Mouse (Mus musculus): Measurements from ENCODE around the gene Clybl. TPM values are rescaled to one million over a fixed set of nuclear protein-coding genes. Genes with fewer than 3 reads are reported as not detected.

Gene Clybl
- polyA plus RNA-seq, 1 experiment from 2014 or later: 27.1 TPM

DNA sequence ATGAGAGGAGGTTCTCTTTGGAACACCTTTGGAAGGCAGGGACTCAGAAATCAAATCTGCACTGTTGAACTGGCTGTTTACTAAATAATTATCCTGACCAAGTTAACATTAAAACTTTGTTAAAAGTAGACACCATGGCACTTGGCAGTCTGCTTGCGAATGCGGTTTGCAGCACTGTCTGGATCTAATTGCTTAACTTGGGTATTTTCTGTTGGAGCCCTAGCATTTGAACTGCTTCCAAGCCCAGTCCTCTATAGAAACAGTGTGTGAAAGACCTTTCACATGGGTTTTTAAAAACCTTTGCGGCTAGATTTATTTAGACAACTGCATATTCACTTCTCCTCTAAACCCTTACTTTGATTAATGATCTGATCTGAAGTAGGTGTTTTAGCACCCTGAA, 242.9 kb downstream of the Clybl start:
- H3K4me3 ChIP-seq (ENCODE audit: low read depth, low read length): no peak overlapping the region
- ATAC-seq (ENCODE audit: low read depth) (no peak), DNase-seq (ENCODE audit: low spot score) (peak; percentile 60)
- H3K9me3 ChIP-seq (ENCODE audit: control insufficient read depth, low read length): no peaks in the 10 kb centered on the region
- no peak overlapping the region for H3K27ac ChIP-seq (replicated peaks; ENCODE audit: low read depth, low read length)
- no peak overlapping the region for H3K4me2 ChIP-seq (ENCODE audit: low read depth, low read length)
- 0 out of 2 replicates have a peak, but pooled peaks cover 3% of the 10 kb centered on the region for H3K4me1 ChIP-seq (ENCODE audit: control insufficient read depth, insufficient read depth, low read length)
- no peaks in the 10 kb centered on the region for H3K27me3 ChIP-seq (replicated peaks; ENCODE audit: control insufficient read depth, insufficient read depth, low read length)
- no peaks in the 10 kb centered on the region for H3K36me3 ChIP-seq (ENCODE audit: control insufficient read depth, insufficient read depth, low read length)
- no peak overlapping the region for H3K9ac ChIP-seq (ENCODE audit: low read depth, low read length)
- 50% methylated on average over 3 of the region's 3 CpGs for WGBS

DNA sequence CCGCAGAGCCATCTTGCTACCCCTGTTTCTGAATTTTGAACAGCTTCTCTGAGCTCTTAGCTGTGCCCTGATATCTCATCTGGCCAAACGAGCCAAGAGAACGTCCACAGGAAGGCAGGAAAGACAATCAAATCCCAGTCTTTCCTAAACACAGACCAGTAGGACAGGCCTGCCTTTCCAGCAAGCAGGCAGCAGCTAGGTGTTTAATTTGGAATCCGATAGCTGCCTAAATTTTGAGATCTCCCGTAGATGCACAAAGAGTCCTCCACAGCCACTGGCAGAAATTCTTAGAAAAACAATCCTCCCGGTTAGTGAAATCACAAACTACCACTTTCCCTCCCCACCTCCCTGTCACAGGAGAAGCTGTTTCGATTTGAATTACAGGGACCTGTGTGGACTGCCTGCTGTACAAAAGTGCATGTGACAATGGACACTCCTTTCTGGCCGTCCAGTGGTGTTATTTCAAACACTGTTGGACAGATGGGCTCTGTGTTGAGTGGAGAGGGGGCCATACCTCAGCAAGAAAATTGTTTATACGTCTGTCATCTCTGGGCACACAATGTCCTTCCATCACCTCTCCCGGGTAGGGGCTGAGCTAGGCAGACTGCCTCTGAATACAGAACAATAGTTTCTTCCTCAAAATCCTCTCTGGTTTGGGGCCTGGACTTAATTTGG, 245.2 kb downstream of the Clybl start:
- DNase-seq (ENCODE audit: low spot score) (no peak), ATAC-seq (ENCODE audit: low read depth) (peak; percentile 26; the same call in 1 of the 2 replicates)
- H3K27ac ChIP-seq (replicated peaks; ENCODE audit: low read depth, low read length): no peak overlapping the region
- 28% methylated on average over 10 of the region's 10 CpGs for WGBS
- H3K4me1 ChIP-seq (ENCODE audit: control insufficient read depth, insufficient read depth, low read length): 0 out of 2 replicates have a peak, but pooled peaks cover 3% of the 10 kb centered on the region
- H3K9ac ChIP-seq (ENCODE audit: low read depth, low read length): no peak overlapping the region
- H3K27me3 ChIP-seq (replicated peaks; ENCODE audit: control insufficient read depth, insufficient read depth, low read length): no peaks in the 10 kb centered on the region
- no peak overlapping the region for H3K4me2 ChIP-seq (ENCODE audit: low read depth, low read length)
- no peak overlapping the region for H3K4me3 ChIP-seq (ENCODE audit: low read depth, low read length)
- no peaks in the 10 kb centered on the region for H3K9me3 ChIP-seq (ENCODE audit: control insufficient read depth, low read length)
- no peaks in the 10 kb centered on the region for H3K36me3 ChIP-seq (ENCODE audit: control insufficient read depth, insufficient read depth, low read length)

DNA sequence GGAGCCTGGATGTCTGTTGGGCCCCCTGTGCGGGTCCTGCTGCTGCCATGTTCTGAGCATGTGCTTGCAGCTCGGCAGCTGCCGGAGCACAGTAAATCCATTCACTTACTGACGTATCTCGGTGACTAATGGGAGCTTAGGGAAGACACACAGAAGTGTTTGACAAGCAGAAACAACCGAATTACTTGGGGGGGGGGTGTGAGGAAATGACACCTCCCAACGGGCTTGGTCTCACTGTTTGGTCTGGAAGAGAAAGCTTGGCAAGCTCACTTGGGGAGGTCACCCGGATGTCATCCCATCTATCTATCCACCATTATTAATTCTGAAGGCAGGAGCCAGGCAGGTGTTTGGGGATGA, 245.7 kb downstream of the Clybl start:
- no peak overlapping the region for H3K4me2 ChIP-seq (ENCODE audit: low read depth, low read length)

GRCm38 (mm10) chr14:122427654-122428053, 246.2 kb downstream of the Clybl start:
- DNase-seq (ENCODE audit: low spot score) (no peak), ATAC-seq (ENCODE audit: low read depth) (no peak)
- 88% methylated on average over 3 of the region's 3 CpGs for WGBS

More for the DNA sequence above, 245.7 kb downstream of the Clybl start:
- no peaks in the 10 kb centered on the region for H3K27me3 ChIP-seq (replicated peaks; ENCODE audit: control insufficient read depth, insufficient read depth, low read length)
- DNase-seq (ENCODE audit: low spot score) (peak; percentile 43), ATAC-seq (ENCODE audit: low read depth) (0 out of 2 replicates have a peak, but pooled peaks have one; percentile 4)
- no peaks in the 10 kb centered on the region for H3K9me3 ChIP-seq (ENCODE audit: control insufficient read depth, low read length)
- no peaks in the 10 kb centered on the region for H3K36me3 ChIP-seq (ENCODE audit: control insufficient read depth, insufficient read depth, low read length)
- H3K4me1 ChIP-seq (ENCODE audit: control insufficient read depth, insufficient read depth, low read length): 0 out of 2 replicates have a peak, but pooled peaks cover 3% of the 10 kb centered on the region
- no peak overlapping the region for H3K4me3 ChIP-seq (ENCODE audit: low read depth, low read length)
- H3K9ac ChIP-seq (ENCODE audit: low read depth, low read length): no peak overlapping the region
- WGBS: 24% methylated on average over 8 of the region's 8 CpGs
- H3K27ac ChIP-seq (replicated peaks; ENCODE audit: low read depth, low read length): no peak overlapping the region

DNA sequence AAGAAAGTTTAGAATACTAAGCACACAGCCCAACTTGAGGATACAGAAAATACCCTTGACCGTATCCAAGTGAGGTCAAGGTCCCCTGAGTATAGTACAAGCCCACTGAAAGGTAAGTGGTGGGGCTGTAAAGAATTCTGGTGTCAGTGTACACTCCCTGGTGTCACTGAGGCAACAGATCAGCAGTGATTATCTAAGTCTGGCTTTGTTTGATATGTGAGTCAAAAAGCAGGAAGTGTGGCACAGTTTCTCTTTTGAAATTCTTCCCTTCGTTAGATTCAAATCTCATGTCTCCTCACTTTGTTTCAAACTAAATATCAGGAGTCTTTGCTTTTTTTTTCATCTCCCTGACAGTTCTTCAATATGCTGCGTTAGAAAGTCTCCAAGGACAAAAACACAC, 251.1 kb downstream of the Clybl start:
- no peaks in the 10 kb centered on the region for H3K36me3 ChIP-seq (ENCODE audit: control insufficient read depth, insufficient read depth, low read length)
- no peak for DNase-seq (ENCODE audit: low spot score)

More at GRCm38 (mm10) chr14:122427654-122428053, 246.2 kb downstream of the Clybl start:
- Histone ChIP-seq H3K4me1 (ENCODE audit: control insufficient read depth, insufficient read depth, low read length) (0 out of 2 replicates have a peak, but pooled peaks cover 3% of the 10 kb centered on the region), H3K9me3 (ENCODE audit: control insufficient read depth, low read length) (no peaks in the 10 kb centered on the region), H3K27ac (replicated peaks; ENCODE audit: low read depth, low read length) (no peak overlapping the region), H3K27me3 (replicated peaks; ENCODE audit: control insufficient read depth, insufficient read depth, low read length) (no peaks in the 10 kb centered on the region), H3K9ac (ENCODE audit: low read depth, low read length) (no peak overlapping the region), H3K36me3 (ENCODE audit: control insufficient read depth, insufficient read depth, low read length) (no peaks in the 10 kb centered on the region), H3K4me3 (ENCODE audit: low read depth, low read length) (no peak overlapping the region), H3K4me2 (ENCODE audit: low read depth, low read length) (no peak overlapping the region)

DNA sequence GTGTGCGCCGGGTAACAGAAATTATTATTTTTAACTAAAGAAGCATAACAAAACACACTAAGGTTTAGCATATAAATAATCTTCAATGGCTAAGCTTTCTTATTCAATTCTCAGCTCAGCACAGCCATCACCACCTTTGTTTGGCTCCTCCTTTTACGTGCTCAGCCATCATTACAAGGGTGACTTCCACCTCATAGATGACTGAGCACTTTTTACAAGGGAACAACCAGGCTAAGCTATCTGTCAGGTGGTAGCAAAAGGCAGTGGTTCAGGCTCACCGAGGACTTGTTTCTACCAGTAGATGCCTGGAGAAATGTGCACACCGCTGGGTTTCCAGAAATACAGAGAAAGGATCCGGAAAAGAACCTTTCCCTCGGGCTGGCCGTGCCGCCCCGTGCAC, 252.5 kb downstream of the Clybl start:
- H3K4me1 ChIP-seq (ENCODE audit: control insufficient read depth, insufficient read depth, low read length): no peaks in the 10 kb centered on the region
- no peak overlapping the region for H3K4me3 ChIP-seq (ENCODE audit: low read depth, low read length)
- no peaks in the 10 kb centered on the region for H3K36me3 ChIP-seq (ENCODE audit: control insufficient read depth, insufficient read depth, low read length)
- no peak for ATAC-seq (ENCODE audit: low read depth)
- no peak for DNase-seq (ENCODE audit: low spot score)
- H3K9ac ChIP-seq (ENCODE audit: low read depth, low read length): no peak overlapping the region
- H3K27me3 ChIP-seq (replicated peaks; ENCODE audit: control insufficient read depth, insufficient read depth, low read length): no peaks in the 10 kb centered on the region
- WGBS: 93% methylated on average over 10 of the region's 10 CpGs
- H3K27ac ChIP-seq (replicated peaks; ENCODE audit: low read depth, low read length): no peak overlapping the region
- H3K4me2 ChIP-seq (ENCODE audit: low read depth, low read length): no peak overlapping the region
- no peaks in the 10 kb centered on the region for H3K9me3 ChIP-seq (ENCODE audit: control insufficient read depth, low read length)

More for the DNA sequence above, 251.1 kb downstream of the Clybl start:
- H3K4me2 ChIP-seq (ENCODE audit: low read depth, low read length): no peak overlapping the region
- no peak overlapping the region for H3K9ac ChIP-seq (ENCODE audit: low read depth, low read length)
- H3K27ac ChIP-seq (replicated peaks; ENCODE audit: low read depth, low read length): no peak overlapping the region
- no peak overlapping the region for H3K4me3 ChIP-seq (ENCODE audit: low read depth, low read length)
- H3K4me1 ChIP-seq (ENCODE audit: control insufficient read depth, insufficient read depth, low read length): no peaks in the 10 kb centered on the region
- H3K9me3 ChIP-seq (ENCODE audit: control insufficient read depth, low read length): no peaks in the 10 kb centered on the region
- ATAC-seq (ENCODE audit: low read depth): no peak
- WGBS: 54% methylated on average over 3 of the region's 3 CpGs
- H3K27me3 ChIP-seq (replicated peaks; ENCODE audit: control insufficient read depth, insufficient read depth, low read length): no peaks in the 10 kb centered on the region

DNA sequence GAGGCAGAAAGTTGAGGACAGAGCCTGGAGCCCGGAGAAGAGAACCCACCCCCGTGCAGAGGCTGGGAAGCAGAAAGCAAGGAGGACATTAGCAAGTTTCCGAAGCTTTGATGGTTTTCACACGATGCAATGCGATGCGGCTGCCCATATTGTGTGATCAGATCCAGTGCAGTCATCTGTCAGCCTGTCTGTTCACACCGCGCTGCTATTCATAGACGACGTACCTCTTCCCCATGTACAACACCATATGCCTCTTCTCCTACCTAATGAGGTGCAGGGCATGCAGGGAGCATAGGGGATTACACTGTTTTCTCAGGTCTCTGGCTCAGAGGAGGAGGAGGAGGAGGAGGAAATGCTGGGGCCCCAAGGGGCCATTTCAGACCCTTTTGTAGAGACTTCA, 255.3 kb downstream of the Clybl start:
- no peak overlapping the region for H3K27ac ChIP-seq (replicated peaks; ENCODE audit: low read depth, low read length)
- no peak for DNase-seq (ENCODE audit: low spot score)
- H3K36me3 ChIP-seq (ENCODE audit: control insufficient read depth, insufficient read depth, low read length): no peaks in the 10 kb centered on the region
- H3K4me2 ChIP-seq (ENCODE audit: low read depth, low read length): no peak overlapping the region
- H3K9me3 ChIP-seq (ENCODE audit: control insufficient read depth, low read length): no peaks in the 10 kb centered on the region
- ATAC-seq (ENCODE audit: low read depth): no peak
- H3K9ac ChIP-seq (ENCODE audit: low read depth, low read length): no peak overlapping the region
- 0 out of 2 replicates have a peak, but pooled peaks cover 2% of the 10 kb centered on the region for H3K4me1 ChIP-seq (ENCODE audit: control insufficient read depth, insufficient read depth, low read length)
- WGBS: 56% methylated on average over 10 of the region's 10 CpGs
- H3K27me3 ChIP-seq (replicated peaks; ENCODE audit: control insufficient read depth, insufficient read depth, low read length): no peaks in the 10 kb centered on the region
- no peak overlapping the region for H3K4me3 ChIP-seq (ENCODE audit: low read depth, low read length)

DNA sequence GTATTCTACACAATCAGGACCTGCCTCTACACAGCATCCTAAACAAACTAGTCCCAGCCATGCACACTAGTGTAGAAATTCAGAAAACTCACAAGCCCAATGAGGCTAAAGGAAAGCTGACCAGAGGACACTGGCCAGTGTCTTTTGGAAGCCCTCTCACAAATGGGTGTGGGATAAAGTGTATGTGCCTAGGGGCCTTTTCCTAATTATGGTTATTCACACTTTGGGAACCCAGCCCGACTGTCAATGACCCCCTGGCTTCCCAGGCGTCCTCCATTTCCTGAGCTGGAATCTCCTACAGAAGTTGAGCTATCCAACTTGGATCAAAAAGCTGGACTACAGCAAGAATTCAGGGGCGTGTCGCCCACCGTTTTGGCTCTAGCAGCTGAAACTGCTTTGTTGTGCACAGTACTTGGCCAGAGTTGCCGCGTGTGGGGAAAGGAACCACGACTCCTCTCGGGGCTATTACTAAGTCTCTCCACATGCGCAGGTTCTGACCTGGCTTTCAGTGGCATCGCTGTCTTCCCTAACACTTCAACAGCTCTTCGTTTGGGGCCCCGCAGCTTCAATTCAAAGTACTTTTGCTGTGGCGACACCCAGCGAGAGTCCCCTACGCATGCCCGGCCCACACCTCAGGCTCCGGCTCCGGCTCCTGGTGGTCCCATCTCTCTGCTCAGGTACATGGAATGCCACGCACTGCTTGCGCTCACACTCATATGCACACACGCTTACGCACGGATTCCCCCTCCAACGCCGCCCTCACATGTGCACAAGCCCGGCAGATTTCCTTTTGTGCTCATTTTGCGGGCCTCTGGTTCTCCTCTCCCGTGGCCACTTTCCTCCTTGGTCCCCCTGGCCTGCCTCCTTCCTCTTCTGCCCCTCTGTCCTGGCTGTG, 268.3 kb downstream of the Clybl start:
- no peaks in the 10 kb centered on the region for H3K9me3 ChIP-seq (ENCODE audit: control insufficient read depth, low read length)
- H3K27me3 ChIP-seq (replicated peaks; ENCODE audit: control insufficient read depth, insufficient read depth, low read length): peaks cover 68% of the 10 kb centered on the region
- peak overlapping the region; percentile 86 for H3K4me2 ChIP-seq (ENCODE audit: low read depth, low read length)
- ATAC-seq (ENCODE audit: low read depth): peak; percentile 11; the same call in 1 of the 2 replicates
- no peak overlapping the region for H3K27ac ChIP-seq (replicated peaks; ENCODE audit: low read depth, low read length)
- peak overlapping the region; percentile 46 for H3K4me3 ChIP-seq (ENCODE audit: low read depth, low read length)
- no peak for DNase-seq (ENCODE audit: low spot score)
- peaks cover 9% of the 10 kb centered on the region; the same call in 1 of the 2 replicates for H3K4me1 ChIP-seq (ENCODE audit: control insufficient read depth, insufficient read depth, low read length)
- H3K36me3 ChIP-seq (ENCODE audit: control insufficient read depth, insufficient read depth, low read length): no peaks in the 10 kb centered on the region
- peak overlapping the region; percentile 60; the same call in 1 of the 2 replicates for H3K9ac ChIP-seq (ENCODE audit: low read depth, low read length)
- WGBS: 7% methylated on average over 27 of the region's 29 CpGs
